Mouse (Mus musculus): ENCODE data around the gene Plgrkt.

- TF ChIP-seq CTCF (IDR thresholded peaks at IDR 0.05; ENCODE audit: insufficient read depth, low read depth, low read length) (no peak), POLR2A (IDR thresholded peaks at IDR 0.05; ENCODE audit: insufficient read depth, low read depth, low read length) (no peak)
These were observed 16.2 kb upstream of the Plgrkt start for GRCm38 (mm10) chr19:29383368-29383767.
